Mouse (Mus musculus) forebrain, postnatal 0 days (tissue): ENCODE data around the gene Zfp189. TPM values are rescaled to one million over a fixed set of nuclear protein-coding genes. Genes with fewer than 3 reads are reported as not detected.
"Not testable (repeated sequence)": the region's sequence is repeated elsewhere in the genome, so short reads cannot be mapped to it uniquely, and the experiment has no call there.

Experiments used
- ATAC-seq: fragments of 200-750 bp; cut with Nextera tagmentation; 2 replicates; pipeline ENCODE4 v1.8.0; 2017; ENCODE audit warnings: mild to moderate bottlenecking, moderate library complexity
- DNase-seq: peaks from one replicate; pipeline ENCODE4 v3.0.0-alpha.2; 2015
- H3K27ac ChIP-seq: fragments of 300-500 bp; sonication (generic); 2 replicates; pipeline ENCODE4 v1.5.1; 2014; ENCODE audit warnings: low read depth, mild to moderate bottlenecking, antibody characterized with exemption, low read length, moderate library complexity, mixed read lengths
- H3K27me3 ChIP-seq: fragments of 300-500 bp; sonication (generic); 2 replicates; pipeline ENCODE4 v1.6.1; 2014; ENCODE audit warnings: mild to moderate bottlenecking, low read length, mixed read lengths; ENCODE audit not compliant: insufficient read depth
- H3K36me3 ChIP-seq: fragments of 300-500 bp; sonication (generic); 2 replicates; pipeline ENCODE4 v1.6.1; 2014; ENCODE audit warnings: mild to moderate bottlenecking, moderate library complexity; ENCODE audit not compliant: insufficient read depth
- H3K4me1 ChIP-seq: fragments of 300-500 bp; sonication (generic); 2 replicates; pipeline ENCODE4 v1.6.1; 2014; ENCODE audit warnings: antibody characterized with exemption; ENCODE audit not compliant: insufficient read depth
- H3K4me2 ChIP-seq: fragments of 300-500 bp; sonication (generic); 2 replicates; pipeline ENCODE4 v1.6.1; 2014; ENCODE audit warnings: low read depth, mild to moderate bottlenecking, moderate library complexity
- H3K4me3 ChIP-seq: fragments of 300-500 bp; sonication (generic); 2 replicates; pipeline ENCODE4 v1.5.1; 2014; ENCODE audit warnings: low read depth, low read length, mixed read lengths
- H3K9ac ChIP-seq: fragments of 300-500 bp; sonication (generic); 2 replicates; pipeline ENCODE4 v1.6.1; 2014; ENCODE audit warnings: mild to moderate bottlenecking
- H3K9me3 ChIP-seq: fragments of 300-500 bp; sonication (generic); 2 replicates; pipeline ENCODE4 v1.6.1; 2016; ENCODE audit warnings: low read length
- CTCF ChIP-seq: sonication (generic); IDR thresholded peaks from 2 replicates; pipeline ENCODE4 v1.5.1; 2016; ENCODE audit warnings: antibody characterized with exemption, control low read depth, low read depth
- WGBS: fragments of 180-500 bp; shearing (Covaris S2); extraction: QIAGEN DNeasy Blood & Tissue Kit; methylation state at CpG from one replicate; pipeline ENCODE4 v1.1.7; 2014; 5-methylcytosine and 5-hydroxymethylcytosine counted together
- polyA plus RNA-seq: library from polyadenylated mRNA; unstranded; fragments of >200 nt; fragmentation: Nextera tagmentation; extraction: Ambion mirVana; gene quantifications from 2 replicates; pipeline ENCODE4 v1.2.1, GENCODE M21; 2015
- total RNA-seq: library from RNA; depleted of rRNA; stranded (reverse); fragments of >200 nt; gene quantifications from 2 replicates; pipeline ENCODE4 v1.2.3, GENCODE M21; 2014; rRNA removed

The Zfp189 gene
- total RNA-seq (9.2 and 11.3 TPM in 2 replicates), polyA plus RNA-seq (3.7 and 4.1 TPM in 2 replicates)

GRCm38 (mm10) chr4:49520572-49521340 is at the start of gene Zfp189, which contains the start of gene Mrpl50:
TSS of gene Zfp189 (plus strand) at chr4:49521176.
TSS of gene Mrpl50 (minus strand) at chr4:49521093.
- 2% methylated on average over 41 of the region's 41 CpGs for WGBS
- H3K9ac ChIP-seq: peak within 1 kb of the TSS; percentile 58
- H3K27ac ChIP-seq: peak within 1 kb of the TSS; percentile 73
- ATAC-seq (peak; percentile 100), DNase-seq (peak; percentile 98)
- no peaks in the 10 kb centered on the region for H3K9me3 ChIP-seq
- H3K4me2 ChIP-seq: peak within 1 kb of the TSS; percentile 60
- 0 out of 2 replicates have a peak, but pooled peaks cover 5% of the 10 kb centered on the region for H3K36me3 ChIP-seq
- TF ChIP-seq CTCF: no peak
- peak within 1 kb of the TSS; percentile 57 for H3K4me3 ChIP-seq
- H3K27me3 ChIP-seq: no peaks in the 10 kb centered on the region
- H3K4me1 ChIP-seq: peaks cover 10% of the 10 kb centered on the region; the same call in 1 of the 2 replicates

GRCm38 (mm10) chr4:49473435-49474100 is 47.4 kb upstream of the Zfp189 start, which contains the start of gene Acnat1:
TSS of gene Acnat1 (minus strand) at chr4:49473912.
- no peaks in the 10 kb centered on the region for H3K36me3 ChIP-seq
- no peaks in the 10 kb centered on the region for H3K9me3 ChIP-seq
- no peak within 1 kb of the TSS for H3K4me3 ChIP-seq
- no peak for TF ChIP-seq CTCF
- H3K4me2 ChIP-seq: no peak within 1 kb of the TSS
- 42% methylated on average over 3 of the region's 3 CpGs for WGBS
- DNase-seq (no peak), ATAC-seq (no peak)
- H3K27me3 ChIP-seq: no peaks in the 10 kb centered on the region
- H3K4me1 ChIP-seq: no peaks in the 10 kb centered on the region
- no peak within 1 kb of the TSS for H3K9ac ChIP-seq
- H3K27ac ChIP-seq: no peak within 1 kb of the TSS

- no peak overlapping the region for H3K4me3 ChIP-seq
- no peak for DNase-seq
- no peak overlapping the region for H3K9ac ChIP-seq
- H3K36me3 ChIP-seq: no peaks in the 10 kb centered on the region
- no peak for ATAC-seq
- no peak overlapping the region for H3K4me2 ChIP-seq
- H3K4me1 ChIP-seq: no peaks in the 10 kb centered on the region
- no peak for TF ChIP-seq CTCF
- no peak overlapping the region for H3K27ac ChIP-seq
- H3K9me3 ChIP-seq: no peaks in the 10 kb centered on the region
- H3K27me3 ChIP-seq: no peaks in the 10 kb centered on the region
These were observed 46.4 kb upstream of the Zfp189 start for GRCm38 (mm10) chr4:49474583-49474982.

GRCm38 (mm10) chr4:49478118-49478877 is 42.7 kb upstream of the Zfp189 start:
- H3K9ac ChIP-seq: no peak overlapping the region
- no peak overlapping the region for H3K27ac ChIP-seq
- 22% methylated on average over 19 of the region's 19 CpGs for WGBS
- peak overlapping the region; percentile 26 for H3K4me2 ChIP-seq
- no peaks in the 10 kb centered on the region for H3K9me3 ChIP-seq
- no peaks in the 10 kb centered on the region for H3K4me1 ChIP-seq
- TF ChIP-seq CTCF: no peak
- H3K4me3 ChIP-seq: no peak overlapping the region
- DNase-seq (no peak), ATAC-seq (no peak)
- no peaks in the 10 kb centered on the region for H3K36me3 ChIP-seq
- H3K27me3 ChIP-seq: no peaks in the 10 kb centered on the region

GRCm38 (mm10) chr4:49479035-49479434 is 41.9 kb upstream of the Zfp189 start:
- not testable (repeated sequence) for H3K36me3 ChIP-seq, H3K9me3 ChIP-seq, H3K27me3 ChIP-seq, H3K4me3 ChIP-seq, ATAC-seq, H3K9ac ChIP-seq, H3K4me2 ChIP-seq, DNase-seq, H3K4me1 ChIP-seq, H3K27ac ChIP-seq
- WGBS: 19% methylated on average over 2 of the region's 2 CpGs

- DNase-seq (no peak), ATAC-seq (no peak)
- Histone ChIP-seq H3K27ac (no peak overlapping the region), H3K9ac (no peak overlapping the region), H3K9me3 (no peaks in the 10 kb centered on the region), H3K4me2 (no peak overlapping the region), H3K4me1 (no peaks in the 10 kb centered on the region), H3K36me3 (no peaks in the 10 kb centered on the region), H3K27me3 (no peaks in the 10 kb centered on the region), H3K4me3 (no peak overlapping the region)
- TF ChIP-seq CTCF: no peak
- WGBS: 25% methylated on average over 21 of the region's 21 CpGs
These were observed 40.7 kb upstream of the Zfp189 start for GRCm38 (mm10) chr4:49480104-49480760.
